Mouse (Mus musculus): ENCODE results near the gene Rrp8.

Rrp8 gene

DNA sequence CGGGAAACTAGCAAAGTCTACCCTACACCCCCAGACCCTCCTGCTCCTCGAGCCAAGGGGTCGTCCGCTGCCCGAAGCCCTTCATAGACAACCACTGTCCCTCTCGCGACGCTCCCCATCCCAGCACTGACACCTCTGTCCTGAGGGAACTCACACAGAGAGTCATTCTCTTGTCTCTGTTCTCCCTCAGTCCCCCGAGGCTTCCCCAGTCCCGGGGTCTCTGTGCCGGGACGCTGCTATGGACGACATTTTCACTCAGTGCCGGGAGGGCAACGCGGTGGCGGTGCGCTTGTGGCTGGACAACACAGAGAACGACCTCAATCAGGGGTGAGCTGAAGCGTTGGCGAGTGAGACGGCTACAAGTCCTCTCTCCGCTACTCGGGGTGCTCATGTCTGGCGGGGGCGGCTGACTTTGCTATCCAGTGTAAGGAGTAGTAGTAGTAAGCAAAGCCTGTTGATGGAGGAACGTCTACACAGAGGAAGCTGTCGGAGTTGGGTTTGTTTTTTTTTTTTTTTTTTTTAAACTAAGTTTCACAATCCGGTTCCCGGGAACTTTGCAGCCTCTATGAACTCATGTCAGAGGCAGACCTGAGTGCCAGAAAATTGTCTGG is at the start of gene Rrp8:
Gene Rrp8, minus strand, starts transcription at position 475 of the 611 bp plus-strand sequence.
- no peak for DNase-seq (ENCODE audit: low read depth, low spot score)

DNA sequence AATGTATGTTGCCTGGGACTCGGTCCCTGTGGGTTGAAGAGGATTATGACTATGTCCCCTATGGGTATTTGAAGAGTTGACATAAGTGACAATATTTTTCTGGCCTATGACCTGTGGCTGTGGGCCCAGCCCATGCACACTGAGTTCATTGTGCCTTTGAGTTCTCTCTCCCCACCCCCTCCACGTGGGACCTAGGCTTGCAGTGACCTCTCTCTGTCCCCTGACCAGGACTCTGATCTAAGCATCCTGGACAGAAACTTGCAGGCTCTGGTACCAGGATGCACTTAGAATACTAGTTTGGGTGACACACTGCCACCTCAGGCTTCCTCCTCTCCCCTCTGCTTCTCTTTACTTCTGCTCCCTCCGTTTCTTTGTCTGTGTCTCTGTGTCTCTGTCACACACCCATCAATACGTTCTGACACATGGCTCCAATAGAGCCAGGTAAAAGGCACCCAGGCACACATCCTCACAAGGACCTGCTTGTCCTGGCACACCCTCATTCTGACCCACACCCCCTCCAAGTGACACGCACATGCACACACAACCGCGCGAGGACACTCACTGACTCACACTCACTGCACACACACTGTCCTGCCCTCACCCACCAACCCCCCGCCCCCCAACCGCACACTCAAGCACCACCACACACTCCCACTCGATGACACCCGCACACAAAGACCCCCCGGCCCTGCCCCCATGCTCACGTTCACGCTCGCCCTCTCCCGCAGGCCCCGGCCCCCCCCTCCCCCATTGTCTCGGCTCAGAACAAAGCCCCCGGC is 49.5 kb upstream of the Rrp8 start:
- DNase-seq (ENCODE audit: low read depth, low spot score) = no peak

GRCm38 (mm10) chr7:105784556-105784955 is 47.4 kb upstream of the Rrp8 start:
- no peak for DNase-seq (ENCODE audit: low read depth, low spot score)

GRCm38 (mm10) chr7:105783861-105784260 is 46.7 kb upstream of the Rrp8 start:
- no peak for DNase-seq (ENCODE audit: low read depth, low spot score)

- DNase-seq (ENCODE audit: low read depth, low spot score) = no peak
Measured at GRCm38 (mm10) chr7:105778553-105779265, 41.5 kb upstream of the Rrp8 start.

DNA sequence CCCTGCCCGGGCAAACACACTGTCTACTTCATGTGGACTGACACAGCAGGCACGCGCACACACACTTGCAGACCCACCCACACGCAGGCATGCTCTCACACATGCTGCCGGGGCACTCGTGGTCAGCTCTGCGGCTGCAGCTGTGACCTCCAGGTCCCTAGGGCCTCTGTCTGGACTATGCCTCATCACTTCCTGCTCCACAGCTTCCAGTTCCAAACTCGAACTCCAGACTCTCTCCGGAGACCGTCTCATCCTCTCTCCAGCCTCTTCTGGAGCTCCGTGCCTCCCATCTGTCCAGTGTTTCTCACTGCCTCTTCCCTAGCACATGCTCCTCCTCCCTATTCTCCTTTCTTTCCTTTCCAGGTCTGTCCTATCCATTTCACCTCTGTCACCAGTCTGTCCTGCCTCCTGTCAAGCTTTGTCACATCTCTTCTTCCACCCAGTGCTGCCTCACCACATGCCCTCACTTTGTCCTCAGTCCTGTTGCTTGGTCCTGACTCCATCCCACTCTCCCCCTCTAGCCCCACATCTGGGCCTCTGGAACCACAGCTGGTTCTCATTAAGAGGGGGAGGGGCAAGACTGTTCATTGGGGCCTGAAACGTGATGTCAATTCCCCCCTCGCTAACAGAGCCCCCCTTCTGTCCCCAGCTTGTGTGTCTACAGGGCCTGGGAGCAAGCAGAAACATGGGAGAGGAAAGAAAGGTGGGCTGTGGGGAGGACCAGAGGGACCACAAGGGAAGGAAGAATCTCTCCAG is 40.8 kb upstream of the Rrp8 start:
- no peak for DNase-seq (ENCODE audit: low read depth, low spot score)

DNA sequence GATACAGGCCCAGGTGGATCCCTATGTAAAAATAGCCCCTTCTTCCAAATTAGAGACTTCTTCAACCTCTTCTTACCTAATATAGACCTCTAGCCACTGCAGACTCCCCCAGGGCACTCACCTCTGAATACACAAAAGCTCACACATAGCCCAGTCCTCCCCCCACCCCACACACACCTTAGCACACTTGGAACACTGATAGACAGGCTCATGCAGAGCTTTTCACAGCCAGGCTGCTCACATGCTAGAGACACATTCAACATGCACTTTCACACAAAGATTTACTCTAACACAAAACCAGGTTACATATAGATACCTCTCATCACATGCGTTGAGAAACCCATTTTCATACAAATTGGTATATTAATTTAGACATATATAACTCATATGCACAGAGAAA is 40.1 kb upstream of the Rrp8 start:
- no peak for DNase-seq (ENCODE audit: low read depth, low spot score)

- DNase-seq (ENCODE audit: low read depth, low spot score) = no peak
Measured at GRCm38 (mm10) chr7:105776026-105776425, 38.8 kb upstream of the Rrp8 start.

DNA sequence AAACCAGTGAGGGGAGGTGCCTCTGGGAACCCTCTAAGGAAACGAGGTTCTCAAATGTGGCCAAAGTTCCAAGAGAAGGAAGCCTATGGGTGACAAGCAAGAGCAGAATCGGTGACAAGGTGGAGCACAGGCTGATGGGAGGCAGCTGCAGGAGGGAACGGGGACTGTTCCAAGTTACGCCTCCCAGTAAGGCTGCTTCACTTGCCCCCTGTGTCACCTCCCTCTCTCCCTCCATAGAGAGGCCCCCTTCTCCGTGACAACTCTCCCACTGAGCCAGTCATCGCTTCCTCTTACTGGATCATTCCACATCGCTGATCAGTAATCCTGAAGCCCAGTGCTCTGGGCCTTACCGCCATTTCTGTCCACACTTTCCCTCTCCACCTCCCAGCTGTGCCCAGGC is 37.5 kb upstream of the Rrp8 start:
- no peak for DNase-seq (ENCODE audit: low read depth, low spot score)

DNA sequence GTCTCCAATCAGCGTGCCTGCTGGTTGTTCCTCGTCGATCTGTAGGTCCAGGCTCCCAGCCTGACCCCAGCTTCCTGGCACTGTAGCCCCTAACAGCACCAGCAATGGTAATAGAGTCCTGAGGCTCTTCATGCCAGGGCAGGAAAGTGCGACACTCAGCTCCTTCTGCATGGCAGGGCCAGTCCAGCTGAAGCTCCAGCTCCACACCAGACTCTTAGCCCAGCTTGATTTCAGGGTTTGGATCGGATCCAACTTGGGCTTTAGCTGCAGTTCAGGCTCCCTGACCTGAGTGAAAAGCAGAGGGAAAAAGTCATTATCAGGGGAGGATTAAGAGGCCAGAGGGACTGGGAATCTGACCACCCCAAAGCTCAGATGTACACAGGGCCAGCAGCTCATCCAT is 35.9 kb upstream of the Rrp8 start:
- no peak for DNase-seq (ENCODE audit: low read depth, low spot score)

DNA sequence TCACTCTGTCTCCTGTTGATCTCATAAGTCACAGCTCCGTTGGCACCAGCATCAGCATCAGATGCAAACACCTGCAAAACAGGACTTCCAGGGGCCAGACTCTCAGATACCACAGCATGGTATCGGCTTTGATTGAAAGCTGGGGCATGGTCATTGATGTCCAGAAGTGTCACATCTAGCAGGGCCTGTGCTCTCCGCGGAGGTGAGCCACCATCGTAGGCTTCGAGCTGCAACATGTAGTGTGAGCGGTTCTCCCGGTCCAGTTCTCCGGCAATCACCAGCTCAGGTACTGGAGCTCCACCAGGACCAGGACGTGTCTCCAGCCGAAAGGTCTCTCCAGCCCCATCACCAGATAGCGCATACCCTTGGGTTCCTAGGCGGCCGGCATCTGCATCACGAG is 35.1 kb upstream of the Rrp8 start:
- DNase-seq (ENCODE audit: low read depth, low spot score) = no peak

- no peak for DNase-seq (ENCODE audit: low read depth, low spot score)
Measured at GRCm38 (mm10) chr7:105769959-105770358, 32.8 kb upstream of the Rrp8 start.

DNA sequence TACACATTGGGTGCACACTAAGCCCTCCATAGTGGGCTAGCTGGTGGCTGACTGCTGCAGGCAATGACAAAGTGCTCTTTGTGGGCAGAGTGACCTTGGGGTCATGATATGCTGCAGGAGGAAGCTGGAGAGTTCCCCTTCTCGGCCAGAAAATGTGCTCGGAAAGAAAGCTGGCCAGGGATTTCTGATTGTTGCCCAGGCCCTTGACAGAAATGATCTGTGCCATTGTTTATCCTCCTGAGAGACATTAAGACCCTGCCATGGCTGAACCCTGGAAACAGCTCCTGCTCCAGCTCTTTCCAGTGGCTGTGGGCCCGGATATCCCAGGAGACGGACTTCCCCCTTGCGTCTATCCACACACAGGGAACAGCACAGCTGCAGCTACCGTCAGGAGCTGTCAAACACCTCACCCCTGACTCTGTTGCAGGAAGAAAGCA is 30.6 kb upstream of the Rrp8 start:
- no peak for DNase-seq (ENCODE audit: low read depth, low spot score)

GRCm38 (mm10) chr7:105764331-105764730 is 27.1 kb upstream of the Rrp8 start:
- no peak for DNase-seq (ENCODE audit: low read depth, low spot score)

- DNase-seq (ENCODE audit: low read depth, low spot score) = no peak
Measured at GRCm38 (mm10) chr7:105762517-105763270, 25.5 kb upstream of the Rrp8 start.

DNA sequence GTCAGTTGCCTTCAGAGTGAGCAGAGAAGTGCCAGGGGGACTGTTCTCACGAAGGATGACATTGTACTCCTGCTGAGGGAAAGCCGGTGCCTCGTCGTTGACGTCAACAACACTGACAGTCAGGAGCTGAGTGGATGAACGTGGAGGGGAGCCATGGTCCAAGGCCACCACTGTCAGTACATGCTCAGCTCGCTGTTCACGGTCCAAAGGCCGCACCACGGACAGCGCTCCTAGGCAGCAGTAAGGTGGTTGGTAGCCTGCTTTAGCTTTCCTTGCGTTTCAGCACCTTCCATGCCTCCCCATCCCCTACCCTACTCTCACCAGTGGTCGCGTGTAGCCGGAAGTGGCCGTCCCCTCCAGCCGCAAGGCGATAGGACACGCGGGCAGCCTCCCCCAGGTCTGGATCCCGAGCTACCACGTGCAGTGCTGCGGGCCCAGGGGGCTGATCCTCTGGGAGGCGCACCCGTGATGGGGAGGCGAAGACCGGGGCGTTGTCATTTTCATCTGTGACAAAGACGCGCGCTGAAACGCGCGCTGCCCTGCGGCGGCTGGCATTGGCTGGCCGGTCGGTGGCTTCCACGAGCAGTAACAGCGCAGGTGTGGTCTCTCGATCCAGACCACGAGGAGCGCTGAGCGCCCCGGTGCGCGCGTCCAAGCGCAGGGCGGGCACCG is 24.8 kb upstream of the Rrp8 start:
- DNase-seq (ENCODE audit: low read depth, low spot score) = no peak

DNA sequence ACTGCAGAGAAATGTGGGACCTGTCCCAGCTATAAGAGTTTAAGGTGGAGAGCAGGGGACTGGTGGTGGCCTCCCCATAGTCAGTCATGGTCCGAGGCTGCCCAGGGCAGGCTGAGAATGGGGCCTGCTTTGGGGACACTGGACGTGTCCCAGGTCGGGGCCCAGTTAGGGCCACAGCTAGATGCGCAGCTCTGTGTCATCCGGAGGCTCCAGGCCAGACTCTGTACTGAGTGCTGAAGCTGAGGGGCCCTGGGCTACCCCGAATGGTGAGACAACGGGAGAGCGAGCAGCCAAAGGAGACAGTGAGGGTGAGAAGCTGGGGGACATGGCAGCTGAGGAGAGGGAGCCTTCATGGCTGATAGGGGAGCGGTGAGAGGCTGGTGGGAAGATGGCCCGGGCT is 16.1 kb upstream of the Rrp8 start:
- DNase-seq (ENCODE audit: low read depth, low spot score) = no peak

DNA sequence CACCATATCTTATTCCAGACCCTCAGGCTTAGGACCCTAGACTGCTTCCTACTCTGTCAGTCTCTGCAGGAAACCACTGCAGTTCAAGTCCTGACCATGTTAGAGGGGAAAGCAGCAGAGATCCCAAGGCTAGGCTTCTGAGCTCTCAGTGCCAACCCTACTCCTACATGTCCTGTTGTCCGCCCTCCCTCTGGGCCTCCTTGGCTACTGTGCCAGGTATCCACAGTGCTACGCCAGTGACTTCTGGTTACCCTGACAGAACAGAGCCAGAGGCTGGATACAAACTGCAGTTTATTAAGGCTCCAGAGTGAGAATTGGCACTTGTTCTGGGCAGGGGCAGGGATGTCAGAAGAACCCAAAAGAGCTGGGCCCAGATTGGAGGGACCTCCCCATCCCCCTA is 15.5 kb upstream of the Rrp8 start:
- DNase-seq (ENCODE audit: low read depth, low spot score) = no peak

GRCm38 (mm10) chr7:105751491-105752433 is 14.6 kb upstream of the Rrp8 start, which contains the start of gene Tpp1:
Tpp1 (minus strand) TSS chr7:105752235.
- DNase-seq (ENCODE audit: low read depth, low spot score) = peak; percentile 95

All from telencephalon, adult 2 months (tissue).